Mouse (Mus musculus) stomach, embryonic 15.5 days (tissue): ENCODE measurements around the gene Olfr549. TPM values are rescaled to one million over a fixed set of nuclear protein-coding genes. Genes with fewer than 3 reads are reported as not detected.

Source experiments
- ATAC-seq: fragments of 200-750 bp; cut with Nextera tagmentation; 2 replicates; pipeline ENCODE4 v1.8.0; 2017; ENCODE audit warnings: low read depth, moderate number of reproducible peaks, moderate TSS enrichment; ENCODE audit not compliant: insufficient read depth, low FRiP score
- H3K27ac ChIP-seq: fragments of 300-500 bp; sonication (generic); 2 replicates; pipeline ENCODE4 v1.5.1; 2015; ENCODE audit warnings: mild to moderate bottlenecking, inconsistent platforms
- H3K27me3 ChIP-seq: fragments of 300-500 bp; sonication (generic); replicated peaks from 2 replicates; pipeline ENCODE4 v1.6.1; 2015; ENCODE audit warnings: inconsistent platforms
- H3K36me3 ChIP-seq: fragments of 300-500 bp; sonication (generic); 2 replicates; pipeline ENCODE4 v1.6.1; 2015; ENCODE audit warnings: inconsistent platforms
- H3K4me1 ChIP-seq: fragments of 300-500 bp; sonication (generic); 2 replicates; pipeline ENCODE4 v1.6.1; 2015; ENCODE audit warnings: inconsistent platforms
- H3K4me2 ChIP-seq: fragments of 300-500 bp; sonication (generic); 2 replicates; pipeline ENCODE4 v1.6.1; 2015; ENCODE audit warnings: mild to moderate bottlenecking, inconsistent platforms
- H3K4me3 ChIP-seq: fragments of 300-500 bp; sonication (generic); replicated peaks from 2 replicates; pipeline ENCODE4 v1.5.1; 2015; ENCODE audit warnings: inconsistent platforms
- H3K9ac ChIP-seq: fragments of 300-500 bp; sonication (generic); 2 replicates; pipeline ENCODE4 v1.6.1; 2015; ENCODE audit warnings: inconsistent platforms
- H3K9me3 ChIP-seq: fragments of 300-500 bp; sonication (generic); 2 replicates; pipeline ENCODE4 v1.6.1; 2016; ENCODE audit warnings: inconsistent platforms
- WGBS: fragments of 180-500 bp; shearing (Covaris S2); methylation state at CpG from one replicate; pipeline ENCODE4 v1.1.7; 2015; 5-methylcytosine and 5-hydroxymethylcytosine counted together
- polyA plus RNA-seq: library from polyadenylated mRNA; unstranded; fragments of >200 nt; fragmentation: Nextera tagmentation; extraction: Ambion mirVana; gene quantifications from 2 replicates; pipeline ENCODE4 v1.2.1, GENCODE M21; 2015

Olfr549 gene
- polyA plus RNA-seq: not detected in 2 replicates

DNA sequence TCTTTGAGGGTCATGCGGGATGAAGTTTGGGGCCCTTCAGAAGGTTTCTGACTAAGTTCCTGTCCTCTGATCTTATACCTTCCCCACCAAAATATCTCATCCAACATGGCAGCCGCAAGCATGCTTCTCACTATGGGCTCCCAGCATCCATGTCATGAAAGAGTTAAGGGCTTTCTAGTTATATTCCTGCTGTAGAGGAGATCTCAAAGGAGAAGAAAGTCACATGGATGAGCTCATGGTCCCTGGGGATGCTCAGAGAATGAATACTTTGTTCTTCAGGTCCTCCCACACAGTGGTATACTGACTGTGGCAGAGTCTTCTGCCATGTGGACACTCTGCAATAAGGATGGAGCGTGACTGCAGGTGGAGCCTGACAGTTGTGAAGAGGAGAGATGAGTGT lies at the start of gene Olfr549:
Gene Olfr549, plus strand, starts transcription at position 301 of the 400 bp plus-strand sequence.
- Histone ChIP-seq H3K27ac (no peak within 1 kb of the TSS), H3K27me3 (no peaks in the 10 kb centered on the region), H3K9me3 (no peaks in the 10 kb centered on the region), H3K4me3 (no peak within 1 kb of the TSS), H3K9ac (no peak within 1 kb of the TSS), H3K36me3 (no peaks in the 10 kb centered on the region), H3K4me2 (no peak within 1 kb of the TSS), H3K4me1 (no peaks in the 10 kb centered on the region)
- no peak for ATAC-seq
- 85% methylated on average over 3 of the region's 3 CpGs for WGBS

DNA sequence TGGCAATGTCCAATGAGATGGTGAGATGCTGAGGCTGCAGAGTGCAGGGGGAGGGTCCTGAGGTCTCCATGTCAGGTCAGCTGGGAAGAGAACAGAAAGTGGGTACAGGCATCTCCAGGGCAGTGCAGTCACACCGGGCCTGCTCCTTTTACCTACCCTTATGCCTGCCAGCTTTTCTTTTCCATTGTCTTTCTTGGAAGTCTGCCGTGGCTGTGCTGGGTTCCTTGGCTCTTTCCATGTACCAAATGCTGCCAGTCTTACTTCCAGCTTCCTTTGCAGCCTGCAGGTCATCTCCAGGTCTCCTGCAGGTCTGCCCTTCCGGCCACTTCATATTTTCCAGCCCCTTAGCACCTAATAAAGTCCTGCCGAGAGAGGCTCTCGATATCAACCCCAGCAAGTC lies 47.7 kb upstream of the Olfr549 start:
- H3K9me3 ChIP-seq: no peaks in the 10 kb centered on the region
- no peak overlapping the region for H3K4me3 ChIP-seq
- no peaks in the 10 kb centered on the region for H3K36me3 ChIP-seq
- no peak overlapping the region for H3K4me2 ChIP-seq
- 64% methylated on average over 5 of the region's 5 CpGs for WGBS
- H3K9ac ChIP-seq: no peak overlapping the region
- H3K4me1 ChIP-seq: no peaks in the 10 kb centered on the region
- no peaks in the 10 kb centered on the region for H3K27me3 ChIP-seq
- H3K27ac ChIP-seq: no peak overlapping the region
- ATAC-seq: no peak

- H3K4me2 ChIP-seq: no peak overlapping the region
- H3K9me3 ChIP-seq: no peaks in the 10 kb centered on the region
- peak; percentile 61; the same call in 1 of the 2 replicates for ATAC-seq
- no peaks in the 10 kb centered on the region for H3K4me1 ChIP-seq
- no peak overlapping the region for H3K27ac ChIP-seq
- no peaks in the 10 kb centered on the region for H3K27me3 ChIP-seq
- 41% methylated on average over 3 of the region's 3 CpGs for WGBS
- no peaks in the 10 kb centered on the region for H3K36me3 ChIP-seq
- H3K9ac ChIP-seq: no peak overlapping the region
- H3K4me3 ChIP-seq: no peak overlapping the region
Observed at GRCm38 (mm10) chr7:102506848-102507247, 42.8 kb upstream of the Olfr549 start.

- Histone ChIP-seq H3K4me1 (no peaks in the 10 kb centered on the region), H3K9me3 (no peaks in the 10 kb centered on the region), H3K36me3 (no peaks in the 10 kb centered on the region), H3K9ac (no peak overlapping the region), H3K27me3 (no peaks in the 10 kb centered on the region), H3K4me2 (no peak overlapping the region), H3K4me3 (no peak overlapping the region), H3K27ac (no peak overlapping the region)
- ATAC-seq: no peak
- WGBS: 87% methylated on average over 9 of the region's 9 CpGs
Observed at GRCm38 (mm10) chr7:102508066-102508465, 41.6 kb upstream of the Olfr549 start.

DNA sequence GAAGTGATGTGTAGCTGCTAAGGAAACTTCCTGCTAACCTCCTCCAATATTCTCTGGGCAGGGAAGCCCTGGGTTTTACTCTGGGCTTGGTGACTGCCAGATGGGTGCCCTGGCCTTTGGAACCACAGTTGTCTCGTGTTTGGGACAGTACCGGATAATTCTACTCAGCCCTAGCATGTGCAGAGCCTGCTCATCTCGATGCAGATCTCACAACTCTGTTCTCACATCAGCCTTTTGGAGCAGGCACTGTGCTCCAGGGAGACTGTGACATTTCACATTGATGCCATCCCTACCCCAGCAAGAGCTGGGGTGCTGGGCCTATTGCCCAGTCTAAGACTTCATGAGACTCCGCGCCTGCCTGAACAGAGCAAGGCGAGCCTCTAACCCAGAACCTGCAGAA lies 41.0 kb upstream of the Olfr549 start:
- no peak overlapping the region for H3K27ac ChIP-seq
- no peak overlapping the region for H3K4me2 ChIP-seq
- 93% methylated on average over 6 of the region's 6 CpGs for WGBS
- H3K4me1 ChIP-seq: no peaks in the 10 kb centered on the region
- no peaks in the 10 kb centered on the region for H3K27me3 ChIP-seq
- H3K9me3 ChIP-seq: no peaks in the 10 kb centered on the region
- no peaks in the 10 kb centered on the region for H3K36me3 ChIP-seq
- H3K9ac ChIP-seq: no peak overlapping the region
- ATAC-seq: no peak
- no peak overlapping the region for H3K4me3 ChIP-seq

DNA sequence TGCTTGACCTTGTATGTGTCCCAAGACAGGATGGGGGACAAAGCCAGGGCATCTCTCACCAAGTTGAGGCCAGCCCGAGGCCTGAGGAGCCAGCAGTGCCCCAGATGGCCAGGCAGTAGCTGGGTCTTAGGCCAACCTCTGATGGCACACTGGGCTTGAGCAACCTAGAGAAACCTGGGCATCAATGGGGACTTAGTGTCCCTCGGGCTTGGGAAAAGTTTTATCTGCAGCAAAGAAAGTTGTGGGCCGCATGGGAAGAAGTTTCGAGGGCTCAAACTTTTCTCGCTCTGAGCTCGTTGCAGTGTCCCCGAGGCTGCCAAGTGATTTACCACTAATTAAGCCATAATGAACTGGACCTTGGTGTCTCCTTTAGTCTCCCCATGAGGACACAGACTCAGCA lies 39.9 kb upstream of the Olfr549 start:
- H3K4me2 ChIP-seq: no peak overlapping the region
- H3K9ac ChIP-seq: no peak overlapping the region
- H3K4me3 ChIP-seq: no peak overlapping the region
- H3K27me3 ChIP-seq: no peaks in the 10 kb centered on the region; the same call in 1 of the 2 replicates
- no peak overlapping the region for H3K27ac ChIP-seq
- 89% methylated on average over 7 of the region's 7 CpGs for WGBS
- H3K9me3 ChIP-seq: no peaks in the 10 kb centered on the region
- no peaks in the 10 kb centered on the region for H3K36me3 ChIP-seq
- H3K4me1 ChIP-seq: no peaks in the 10 kb centered on the region
- no peak for ATAC-seq

DNA sequence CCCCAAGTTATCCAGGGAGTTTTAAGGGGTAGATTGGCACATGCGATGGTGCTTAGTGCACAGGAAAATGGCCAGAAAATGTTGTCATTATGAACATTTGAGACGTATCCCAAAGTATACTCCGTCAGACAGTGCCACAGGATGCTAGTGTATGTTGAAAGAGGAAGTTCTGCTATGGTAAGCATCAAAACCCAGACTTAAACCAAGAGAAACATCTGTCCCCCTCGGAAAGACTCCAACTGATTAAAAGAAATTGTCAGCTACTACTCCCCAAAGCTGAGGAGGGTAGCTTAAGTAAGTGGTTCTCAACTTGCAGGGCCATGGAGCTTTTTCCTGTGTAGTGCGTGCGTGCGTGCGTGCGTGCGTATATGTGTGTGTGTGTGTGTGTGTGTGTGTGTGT lies 37.7 kb upstream of the Olfr549 start:
- Histone ChIP-seq H3K27me3 (no peaks in the 10 kb centered on the region; the same call in 1 of the 2 replicates), H3K4me1 (no peaks in the 10 kb centered on the region), H3K9ac (no peak overlapping the region), H3K4me3 (no peak overlapping the region), H3K4me2 (no peak overlapping the region), H3K27ac (no peak overlapping the region), H3K36me3 (no peaks in the 10 kb centered on the region), H3K9me3 (no peaks in the 10 kb centered on the region)
- no peak for ATAC-seq
- 85% methylated on average over 10 of the region's 10 CpGs for WGBS

GRCm38 (mm10) chr7:102512814-102513435 lies 36.7 kb upstream of the Olfr549 start:
- Histone ChIP-seq H3K9ac (peak overlapping the region; percentile 37; the same call in 1 of the 2 replicates), H3K4me2 (peak overlapping the region; percentile 93), H3K27ac (no peak overlapping the region), H3K4me3 (peak overlapping the region; percentile 47), H3K9me3 (no peaks in the 10 kb centered on the region), H3K36me3 (no peaks in the 10 kb centered on the region), H3K27me3 (no peaks in the 10 kb centered on the region; the same call in 1 of the 2 replicates), H3K4me1 (no peaks in the 10 kb centered on the region)
- WGBS: 2% methylated on average over 54 of the region's 54 CpGs
- ATAC-seq: peak; percentile 91

DNA sequence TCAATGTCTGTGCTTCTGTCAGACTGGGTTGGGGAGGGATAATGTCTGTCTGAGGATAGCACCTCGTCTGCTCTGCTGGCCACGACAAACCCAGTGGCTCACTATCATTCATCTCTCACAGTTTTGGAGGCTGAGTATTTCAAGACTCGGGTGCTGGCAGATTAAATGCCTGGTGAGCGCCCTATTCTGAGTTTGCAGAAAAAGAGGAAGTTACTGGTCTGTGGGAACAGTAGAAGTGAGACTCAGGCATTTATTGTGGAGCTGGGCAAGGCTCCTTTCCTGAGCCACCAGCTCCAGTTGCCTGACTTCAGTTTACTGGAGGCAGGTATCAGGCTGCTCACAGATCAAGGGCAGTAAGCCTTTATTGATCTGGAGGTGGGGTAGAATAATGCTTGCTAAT lies 35.5 kb upstream of the Olfr549 start:
- Histone ChIP-seq H3K27me3 (no peaks in the 10 kb centered on the region; the same call in 1 of the 2 replicates), H3K4me3 (no peak overlapping the region), H3K27ac (no peak overlapping the region), H3K9ac (no peak overlapping the region), H3K9me3 (no peaks in the 10 kb centered on the region), H3K36me3 (no peaks in the 10 kb centered on the region), H3K4me1 (no peaks in the 10 kb centered on the region), H3K4me2 (no peak overlapping the region)
- WGBS: 69% methylated on average over 4 of the region's 4 CpGs
- no peak for ATAC-seq

- peak; percentile 21; the same call in 1 of the 2 replicates for ATAC-seq
- Histone ChIP-seq H3K36me3 (no peaks in the 10 kb centered on the region), H3K27ac (no peak overlapping the region), H3K4me3 (no peak overlapping the region), H3K4me1 (no peaks in the 10 kb centered on the region), H3K4me2 (no peak overlapping the region), H3K9ac (no peak overlapping the region), H3K9me3 (no peaks in the 10 kb centered on the region), H3K27me3 (no peaks in the 10 kb centered on the region; the same call in 1 of the 2 replicates)
- WGBS: 68% methylated on average over 10 of the region's 10 CpGs
Observed at GRCm38 (mm10) chr7:102516261-102517050, 33.2 kb upstream of the Olfr549 start.

- ATAC-seq: no peak
- Histone ChIP-seq H3K4me3 (no peak overlapping the region), H3K9ac (no peak overlapping the region), H3K4me2 (no peak overlapping the region), H3K4me1 (no peaks in the 10 kb centered on the region), H3K27ac (no peak overlapping the region), H3K27me3 (no peaks in the 10 kb centered on the region; the same call in 1 of the 2 replicates), H3K36me3 (no peaks in the 10 kb centered on the region), H3K9me3 (no peaks in the 10 kb centered on the region)
- 81% methylated on average over 2 of the region's 2 CpGs for WGBS
Observed at GRCm38 (mm10) chr7:102517051-102517335, 32.7 kb upstream of the Olfr549 start.

- H3K9me3 ChIP-seq: no peaks in the 10 kb centered on the region
- no peaks in the 10 kb centered on the region for H3K4me1 ChIP-seq
- no peak for ATAC-seq
- no peak overlapping the region for H3K27ac ChIP-seq
- no peak overlapping the region for H3K9ac ChIP-seq
- no peak overlapping the region for H3K4me3 ChIP-seq
- H3K27me3 ChIP-seq: no peaks in the 10 kb centered on the region
- no peaks in the 10 kb centered on the region for H3K36me3 ChIP-seq
- 73% methylated on average over 1 of the region's 1 CpGs for WGBS
- H3K4me2 ChIP-seq: no peak overlapping the region
Observed at GRCm38 (mm10) chr7:102529052-102529451, 20.6 kb upstream of the Olfr549 start.
